ENCODE assay signal across 8 mouse cellular contexts in genomic region chr14:121034973-121035662, GRCm38 (mm10). TPM values are rescaled to one million over a fixed set of nuclear protein-coding genes. Genes with fewer than 3 reads are reported as not detected.
A peak's percentile ranks its signal among the peaks of the same experiment; 100 is the strongest.
DNase-seq lines count a peak whose midpoint lies in the region; ATAC-seq and TF ChIP-seq lines count a peak whose summit lies in the region.

TSS of gene Farp1 (plus strand) at chr14:121035200.

- peak; percentile 80 for TF ChIP-seq CTCF in liver, postnatal 0 days (IDR thresholded peaks at IDR 0.05; ENCODE audit: low read depth)

- H3K4me3 ChIP-seq in forebrain, embryonic 15.5 days = peak within 1 kb of the TSS; percentile 93
- H3K4me3 ChIP-seq in liver, postnatal 0 days (ENCODE audit: low read depth, low read length) = peak within 1 kb of the TSS; percentile 68
- peak within 1 kb of the TSS; percentile 86 for H3K4me3 ChIP-seq in neural tube, embryonic 14.5 days (ENCODE audit: low read depth, low read length)

- no peak for TF ChIP-seq EP300 in liver, postnatal 0 days (IDR thresholded peaks at IDR 0.05; ENCODE audit: low read depth)

- H3K36me3 ChIP-seq in forebrain, embryonic 15.5 days = no peaks in the 10 kb centered on the region
- H3K36me3 ChIP-seq in liver, postnatal 0 days (replicated peaks; ENCODE audit: insufficient read depth, low read length) = no peaks in the 10 kb centered on the region
- H3K36me3 ChIP-seq in neural tube, embryonic 14.5 days (ENCODE audit: control insufficient read depth, insufficient read depth, low read length) = no peaks in the 10 kb centered on the region

- intact Hi-C loops in heart, postnatal 10 days (cut with DNase I) = loop anchor here (1.0 to 5.0 kb wide), 3 partner anchors 72 to 203 kb away; no protein-coding TSS in a partner anchor

- peaks cover 42% of the 10 kb centered on the region for H3K4me1 ChIP-seq in forebrain, embryonic 15.5 days
- peaks cover 5% of the 10 kb centered on the region for H3K4me1 ChIP-seq in liver, postnatal 0 days (ENCODE audit: insufficient read depth)
- peaks cover 17% of the 10 kb centered on the region for H3K4me1 ChIP-seq in neural tube, embryonic 14.5 days (ENCODE audit: control insufficient read depth, insufficient read depth, low read length)

- no peaks in the 10 kb centered on the region for H3K9me3 ChIP-seq in forebrain, embryonic 15.5 days
- no peaks in the 10 kb centered on the region for H3K9me3 ChIP-seq in liver, postnatal 0 days (ENCODE audit: low read length)
- H3K9me3 ChIP-seq in neural tube, embryonic 14.5 days (ENCODE audit: control insufficient read depth, low read length) = no peaks in the 10 kb centered on the region

- peak within 1 kb of the TSS; percentile 95 for H3K4me2 ChIP-seq in forebrain, embryonic 15.5 days (replicated peaks)
- peak within 1 kb of the TSS; percentile 81 for H3K4me2 ChIP-seq in liver, postnatal 0 days (ENCODE audit: low read depth, low read length)
- H3K4me2 ChIP-seq in neural tube, embryonic 14.5 days (ENCODE audit: low read depth, low read length) = peak within 1 kb of the TSS; percentile 91

- no peaks in the 10 kb centered on the region for H3K27me3 ChIP-seq in forebrain, embryonic 15.5 days
- H3K27me3 ChIP-seq in liver, postnatal 0 days (ENCODE audit: insufficient read depth, low read length) = peaks cover 22% of the 10 kb centered on the region
- H3K27me3 ChIP-seq in neural tube, embryonic 14.5 days (ENCODE audit: control insufficient read depth, insufficient read depth, low read length) = no peaks in the 10 kb centered on the region

- peak; percentile 94 for ATAC-seq in forebrain, embryonic 15.5 days (replicated peaks)
- peak; percentile 98 for ATAC-seq in liver, postnatal 0 days
- ATAC-seq in neural tube, embryonic 14.5 days (ENCODE audit: low read depth) = peak; percentile 95

- H3K27ac ChIP-seq in forebrain, embryonic 15.5 days (replicated peaks) = peak within 1 kb of the TSS; percentile 89
- H3K27ac ChIP-seq in liver, postnatal 0 days (ENCODE audit: low read depth) = peak within 1 kb of the TSS; percentile 58
- peak within 1 kb of the TSS; percentile 80 for H3K27ac ChIP-seq in neural tube, embryonic 14.5 days (ENCODE audit: low read depth, low read length)

- peak within 1 kb of the TSS; percentile 96 for H3K9ac ChIP-seq in forebrain, embryonic 15.5 days (replicated peaks)
- H3K9ac ChIP-seq in liver, postnatal 0 days (replicated peaks) = peak within 1 kb of the TSS; percentile 65
- peak within 1 kb of the TSS; percentile 97 for H3K9ac ChIP-seq in neural tube, embryonic 14.5 days (replicated peaks; ENCODE audit: low read depth, low read length)

- peak; percentile 37 to 43 for DNase-seq in CD8-positive naive resting alpha-beta T cell, adult 2 months (ENCODE audit: low read depth in 2 of 2, low spot score in 2 of 2)
- DNase-seq in c-Kit-positive CD71-negative TER-119-negative erythroid progenitor cells, embryonic 14.5 days (ENCODE audit: low read depth) = peak; percentile 24
- peak; percentile 87 to 89 for DNase-seq in heart, postnatal 10 days
- DNase-seq in kidney, postnatal 4 days = peak; percentile 90 to 94
- DNase-seq in liver, postnatal 0 days = peak; percentile 86
- DNase-seq in thymus, adult 18-20 months = peak; percentile 16 to 19

- WGBS in forebrain, embryonic 15.5 days = under 1% methylated on average over 61 of the region's 61 CpGs
- WGBS in liver, postnatal 0 days (ENCODE audit: insufficient replicate concordance) = 2% methylated on average over 44 of the region's 61 CpGs
- 1% methylated on average over 57 of the region's 61 CpGs for whole genome bisulfite sequencing in neural tube, embryonic 14.5 days

RNA-seq across cellular contexts. Expression of gene Farp1, which starts in this region (rescaled TPM):
- 31.1 and 35.6 TPM in 2 replicates for polyA plus RNA-seq in forebrain, embryonic 15.5 days (2015; fragmentation: Nextera tagmentation; extraction: Ambion mirVana)
- total RNA-seq in heart, postnatal 10 days (2021) = 10 to 100 TPM; 31.1 to 32.8 TPM
- 2.0 and 2.3 TPM in 2 replicates for polyA plus RNA-seq in liver, postnatal 0 days (2015; fragmentation: Nextera tagmentation; extraction: Ambion mirVana)
- 34.9 and 37.3 TPM in 2 replicates for polyA plus RNA-seq in neural tube, embryonic 14.5 days (2014; fragmentation: Nextera tagmentation; extraction: Ambion mirVana)

Comparison
In these comparisons a context has a peak if more than half of its experiments do, and no peak if none do; other contexts are left out.
1. Peak in every context shown above with its lines: DNase-seq, ATAC-seq, H3K4me3 ChIP-seq and H3K27ac ChIP-seq.
2. DNase-seq: peak in every context shown above with its lines; median percentile 92 in kidney, postnatal 4 days; 88 in heart, postnatal 10 days; 86 in liver, postnatal 0 days; 40 in CD8-positive naive resting alpha-beta T cell, adult 2 months; 24 in c-Kit-positive CD71-negative TER-119-negative erythroid progenitor cells, embryonic 14.5 days; 18 in thymus, adult 18-20 months.